Mouse (Mus musculus) MEL (cell line): ENCODE measurements around the gene Tmem114. TPM values are rescaled to one million over a fixed set of nuclear protein-coding genes. Genes with fewer than 3 reads are reported as not detected.

ENCODE experiments used
- DNase-seq: peaks from one replicate; pipeline ENCODE4 v3.0.0; 2011; ENCODE audit warnings: low read depth, low spot score
- H3K27ac ChIP-seq: 2 replicates; pipeline ENCODE4 v1.5.1; 2012; ENCODE audit warnings: low read depth, mild to moderate bottlenecking, control low read depth, low read length, moderate library complexity; ENCODE audit not compliant: control insufficient read depth
- H3K27me3 ChIP-seq, 2 experiments: fragments of 150-350 bp in 1 of 2; sonication (generic) in 1 of 2; 2 replicates each; pipeline ENCODE4 v1.6.1; 2012; ENCODE audit warnings: low read length in 2 of 2, mild to moderate bottlenecking in 2 of 2, improper control_type of control experiment in 1 of 2, moderate library complexity in 1 of 2; ENCODE audit not compliant: insufficient read depth in 2 of 2, control insufficient read depth in 1 of 2
- H3K36me3 ChIP-seq, 2 experiments: 2 replicates each; pipeline ENCODE4 v1.6.1; 2012 to 2014; ENCODE audit warnings: low read length in 2 of 2, improper control_type of control experiment in 1 of 2, inconsistent platforms in 1 of 2, mild to moderate bottlenecking in 1 of 2; ENCODE audit not compliant: insufficient read depth in 2 of 2, control insufficient read depth in 1 of 2
- H3K4me1 ChIP-seq, 2 experiments: fragments of 150-350 bp in 1 of 2; sonication (generic) in 1 of 2; 2 replicates each; pipeline ENCODE4 v1.6.1; 2012; ENCODE audit warnings: low read length in 2 of 2, improper control_type of control experiment in 1 of 2, mild to moderate bottlenecking in 1 of 2; ENCODE audit not compliant: insufficient read depth in 2 of 2, control insufficient read depth in 1 of 2
- H3K4me3 ChIP-seq, 2 experiments: fragments of 150-350 bp in 1 of 2; sonication (generic) in 1 of 2; 2 replicates each; pipeline ENCODE4 v1.5.1; 2012; ENCODE audit warnings: low read depth in 2 of 2, low read length in 2 of 2, mild to moderate bottlenecking in 2 of 2, moderate library complexity in 2 of 2, control low read depth in 1 of 2, improper control_type of control experiment in 1 of 2; ENCODE audit not compliant: control insufficient read depth in 1 of 2, insufficient read depth in 1 of 2
- H3K79me2 ChIP-seq: 2 replicates; pipeline ENCODE4 v1.6.1; 2012; ENCODE audit warnings: mild to moderate bottlenecking, low read length, moderate library complexity; ENCODE audit not compliant: control insufficient read depth, poor library complexity, insufficient read depth
- H3K9ac ChIP-seq: 2 replicates; pipeline ENCODE4 v1.6.1; 2012; ENCODE audit warnings: low read depth, mild to moderate bottlenecking, control low read depth, low read length, moderate library complexity; ENCODE audit not compliant: control insufficient read depth, poor library complexity, severe bottlenecking
- H3K9me3 ChIP-seq: fragments of 150-350 bp; sonication (generic); replicated peaks from 2 replicates; pipeline ENCODE4 v1.6.1; 2012; ENCODE audit warnings: mild to moderate bottlenecking, low read length, improper control_type of control experiment, moderate library complexity; ENCODE audit not compliant: insufficient read depth
- BHLHE40 ChIP-seq: IDR thresholded peaks from 2 replicates; pipeline ENCODE4 v1.6.1; 2012; ENCODE audit warnings: low read depth, mild to moderate bottlenecking, inconsistent platforms, low read length, improper control_type of control experiment, borderline replicate concordance
- CHD2 ChIP-seq: IDR thresholded peaks from 2 replicates; pipeline ENCODE4 v1.6.1; 2011; ENCODE audit warnings: low read length, improper control_type of control experiment
- CTCF ChIP-seq, 3 experiments: IDR thresholded peaks in 2 of 3; conservative IDR thresholded peaks in 1 of 3; 2 replicates each; pipeline ENCODE4 v1.5.1; 2011 to 2012; ENCODE audit warnings: low read length in 3 of 3, low read depth in 2 of 3, mild to moderate bottlenecking in 2 of 3, improper control_type of control experiment in 1 of 3, inconsistent platforms in 1 of 3, mixed read lengths in 1 of 3, moderate library complexity in 1 of 3; ENCODE audit not compliant: control insufficient read depth in 1 of 3, insufficient read depth in 1 of 3, poor library complexity in 1 of 3, severe bottlenecking in 1 of 3
- ELF1 ChIP-seq: IDR thresholded peaks from 2 replicates; pipeline ENCODE4 v1.6.1; 2014; ENCODE audit warnings: low read depth, mild to moderate bottlenecking, inconsistent platforms, low read length, improper control_type of control experiment, moderate library complexity
- EP300 ChIP-seq, 2 experiments: IDR thresholded peaks; 2 replicates each; pipeline ENCODE4 v1.6.1; 2011; ENCODE audit warnings: improper control_type of control experiment in 2 of 2, low read length in 2 of 2, low read depth in 1 of 2, mild to moderate bottlenecking in 1 of 2
- ETS1 ChIP-seq: IDR thresholded peaks from 2 replicates; pipeline ENCODE4 v1.6.1; 2012; ENCODE audit warnings: low read depth, mild to moderate bottlenecking, inconsistent platforms, low read length, improper control_type of control experiment, moderate library complexity
- GABPA ChIP-seq: IDR thresholded peaks from 2 replicates; pipeline ENCODE4 v1.6.1; 2012; ENCODE audit warnings: low read depth, mild to moderate bottlenecking, inconsistent platforms, low read length, improper control_type of control experiment, moderate library complexity
- GATA1 ChIP-seq: IDR thresholded peaks from 2 replicates; pipeline ENCODE4 v1.6.1; 2011; ENCODE audit warnings: low read depth, low read length, improper control_type of control experiment
- HCFC1 ChIP-seq: IDR thresholded peaks from 2 replicates; pipeline ENCODE4 v1.6.1; 2012; ENCODE audit warnings: low read depth, mild to moderate bottlenecking, inconsistent platforms, low read length, improper control_type of control experiment, moderate library complexity
- JUND ChIP-seq: IDR thresholded peaks from 2 replicates; pipeline ENCODE4 v1.6.1; 2011; ENCODE audit warnings: low read depth, mild to moderate bottlenecking, improper control_type of control experiment, low read length
- KAT2A ChIP-seq: conservative IDR thresholded peaks from 2 replicates; pipeline ENCODE4 v1.6.1; 2012; ENCODE audit warnings: low read depth, low read length, improper control_type of control experiment, inconsistent platforms
- MAFK ChIP-seq: IDR thresholded peaks from 2 replicates; pipeline ENCODE4 v1.6.1; 2011; ENCODE audit warnings: low read depth, mild to moderate bottlenecking, low read length, improper control_type of control experiment, borderline replicate concordance
- MAX ChIP-seq: IDR thresholded peaks from 2 replicates; pipeline ENCODE4 v1.6.1; 2011; ENCODE audit warnings: low read length, improper control_type of control experiment
- MAZ ChIP-seq: IDR thresholded peaks from 2 replicates; pipeline ENCODE4 v1.6.1; 2012; ENCODE audit warnings: low read depth, mild to moderate bottlenecking, inconsistent platforms, low read length, improper control_type of control experiment
- MEF2A ChIP-seq: IDR thresholded peaks from 2 replicates; pipeline ENCODE4 v1.6.1; 2014; ENCODE audit warnings: low read depth, mild to moderate bottlenecking, inconsistent platforms, low read length, improper control_type of control experiment; ENCODE audit not compliant: poor library complexity, insufficient replicate concordance, severe bottlenecking; ENCODE audit errors: extremely low read depth
- MXI1 ChIP-seq: IDR thresholded peaks from 2 replicates; pipeline ENCODE4 v1.6.1; 2011; ENCODE audit warnings: mild to moderate bottlenecking, low read depth, low read length, improper control_type of control experiment
- MYB ChIP-seq: IDR thresholded peaks from 2 replicates; pipeline ENCODE4 v1.6.1; 2011; ENCODE audit warnings: mild to moderate bottlenecking, low read depth, low read length, improper control_type of control experiment
- MYC ChIP-seq: IDR thresholded peaks from 2 replicates; pipeline ENCODE4 v1.6.1; 2011; ENCODE audit warnings: low read depth, mild to moderate bottlenecking, low read length, improper control_type of control experiment, moderate library complexity
- NELFE ChIP-seq: IDR thresholded peaks from 2 replicates; pipeline ENCODE4 v1.6.1; 2011; ENCODE audit warnings: low read depth, low read length, improper control_type of control experiment
- NRF1 ChIP-seq: IDR thresholded peaks from 2 replicates; pipeline ENCODE4 v1.6.1; 2014; ENCODE audit warnings: low read depth, mild to moderate bottlenecking, inconsistent platforms, low read length, improper control_type of control experiment, moderate library complexity; ENCODE audit not compliant: poor library complexity, insufficient read depth, severe bottlenecking
- POLR2A ChIP-seq, 2 experiments: IDR thresholded peaks; 2 replicates each; pipeline ENCODE4 v1.6.1; 2011 to 2012; ENCODE audit warnings: low read length in 2 of 2, mild to moderate bottlenecking in 2 of 2, control low read depth in 1 of 2, improper control_type of control experiment in 1 of 2, low read depth in 1 of 2, moderate library complexity in 1 of 2; ENCODE audit not compliant: control insufficient read depth in 1 of 2, insufficient read depth in 1 of 2, poor library complexity in 1 of 2
- POLR2AphosphoS2 ChIP-seq: IDR thresholded peaks from 2 replicates; pipeline ENCODE4 v1.6.1; 2011; ENCODE audit warnings: low read length, improper control_type of control experiment
- SIN3A ChIP-seq: IDR thresholded peaks from 2 replicates; pipeline ENCODE4 v1.6.1; 2012; ENCODE audit warnings: low read length, improper control_type of control experiment, inconsistent platforms
- SMC3 ChIP-seq: IDR thresholded peaks from 2 replicates; pipeline ENCODE4 v1.6.1; 2011; ENCODE audit warnings: low read depth, low read length, improper control_type of control experiment
- TAL1 ChIP-seq: IDR thresholded peaks from 2 replicates; pipeline ENCODE4 v1.6.1; 2012; ENCODE audit warnings: mild to moderate bottlenecking, inconsistent platforms, low read length, moderate library complexity, mixed read lengths
- TBP ChIP-seq: IDR thresholded peaks from 2 replicates; pipeline ENCODE4 v1.8.0; 2011; ENCODE audit warnings: low read depth, low read length, improper control_type of control experiment
- UBTF ChIP-seq: IDR thresholded peaks from 2 replicates; pipeline ENCODE4 v1.6.1; 2012; ENCODE audit warnings: low read depth, mild to moderate bottlenecking, inconsistent platforms, low read length, improper control_type of control experiment, moderate library complexity, borderline replicate concordance; ENCODE audit not compliant: insufficient read depth
- ZC3H11A ChIP-seq: IDR thresholded peaks from 2 replicates; pipeline ENCODE4 v1.6.1; 2012; ENCODE audit warnings: low read depth, mild to moderate bottlenecking, inconsistent platforms, low read length, improper control_type of control experiment
- ZKSCAN1 ChIP-seq: IDR thresholded peaks from 2 replicates; pipeline ENCODE4 v1.6.1; 2012; ENCODE audit warnings: low read depth, mild to moderate bottlenecking, inconsistent platforms, low read length, improper control_type of control experiment, moderate library complexity
- ZMIZ1 ChIP-seq: IDR thresholded peaks from 2 replicates; pipeline ENCODE4 v1.6.1; 2012; ENCODE audit warnings: low read depth, mild to moderate bottlenecking, inconsistent platforms, low read length, improper control_type of control experiment, moderate library complexity
- ZNF384 ChIP-seq: IDR thresholded peaks from 2 replicates; pipeline ENCODE4 v1.6.1; 2012; ENCODE audit warnings: low read depth, mild to moderate bottlenecking, inconsistent platforms, low read length, improper control_type of control experiment
- polyA plus RNA-seq, 2 experiments: library from polyadenylated mRNA; stranded (reverse) in 1 of 2; unstranded in 1 of 2; fragments of >175 nt in 1 of 2; fragments of >200 nt in 1 of 2; gene quantifications; 2 replicates each; pipeline versions ENCODE4 v1.2.1 to v1.2.4; 2012; ENCODE audit warnings: low replicate concordance in 2 of 2, low read depth in 1 of 2; ENCODE audit not compliant: insufficient read length in 2 of 2, insufficient read depth in 1 of 2, missing spikeins in 1 of 2
- total RNA-seq: library from RNA; depleted of rRNA; stranded (reverse); fragments of 300-350 nt; gene quantifications from 2 replicates; pipeline ENCODE4 v1.2.3, GENCODE M21; 2012

Gene Tmem114
- total and polyA plus RNA-seq, 3 experiments, result not detected

GRCm38 (mm10) chr16:8413441-8413840 lies 11.5 kb downstream of the Tmem114 start:
- Histone ChIP-seq H3K27ac (no peak overlapping the region), H3K9me3 (no peaks in the 10 kb centered on the region), H3K27me3 (no peaks in the 10 kb centered on the region; a peak in 1 of 4 replicates), H3K4me1 (peaks cover 0 to 2% of the 10 kb centered on the region in 2 experiments; a peak in 1 of 4 replicates), H3K79me2 (no peaks in the 10 kb centered on the region), H3K36me3 (no peaks in the 10 kb centered on the region), H3K9ac (no peak overlapping the region), H3K4me3 (no peak overlapping the region)
- DNase-seq, result no peak
- TF ChIP-seq KAT2A (no peak), GABPA (no peak), BHLHE40 (no peak), GATA1 (no peak), POLR2A (IDR thresholded peaks at IDR 0.05; ENCODE audit: control insufficient read depth in 1 of 2, insufficient read depth in 1 of 2, low read depth in 1 of 2, low read length in 2 of 2, poor library complexity in 1 of 2) (no peak), JUND (no peak), CHD2 (no peak), ZKSCAN1 (no peak), SMC3 (no peak), MAX (no peak), TBP (no peak), MEF2A (no peak), ELF1 (no peak)

GRCm38 (mm10) chr16:8412213-8412612 lies 12.7 kb downstream of the Tmem114 start:
- Histone ChIP-seq H3K9ac (no peak overlapping the region), H3K9me3 (no peaks in the 10 kb centered on the region), H3K4me3 (no peak overlapping the region), H3K4me1 (peaks cover 0 to 2% of the 10 kb centered on the region in 2 experiments; a peak in 1 of 4 replicates), H3K27me3 (no peaks in the 10 kb centered on the region; a peak in 1 of 4 replicates), H3K27ac (no peak overlapping the region), H3K36me3 (no peaks in the 10 kb centered on the region), H3K79me2 (no peaks in the 10 kb centered on the region)
- peak; percentile 86 for DNase-seq
- TF ChIP-seq NELFE (no peak), NRF1 (no peak), ZMIZ1 (no peak), SIN3A (peak; percentile 57; the same call in 1 of the 2 replicates), SMC3 (peak; percentile 89), TAL1 (no peak), GATA1 (0 out of 2 replicates have a peak, but pooled peaks have one; percentile 24), BHLHE40 (no peak), GABPA (no peak), UBTF (no peak), HCFC1 (no peak), JUND (no peak), CTCF (IDR thresholded peaks at IDR 0.05 in 2 of 3, conservative IDR thresholded peaks at IDR 0.05 in 1 of 3; ENCODE audit: control insufficient read depth in 1 of 3, insufficient read depth in 1 of 3, low read depth in 2 of 3, low read length in 3 of 3, poor library complexity in 1 of 3, severe bottlenecking in 1 of 3) (peak; percentile 42 to 97 (median 92)), ETS1 (no peak), TBP (0 out of 2 replicates have a peak, but pooled peaks have one; percentile 22), KAT2A (no peak), MAZ (no peak), ELF1 (no peak), MAFK (no peak), ZNF384 (no peak), MXI1 (no peak), ZC3H11A (peak; percentile 84), MYC (peak; percentile 61; the same call in 1 of the 2 replicates), POLR2AphosphoS2 (no peak), MYB (no peak), ZKSCAN1 (no peak), CHD2 (no peak), EP300 (IDR thresholded peaks at IDR 0.05; ENCODE audit: low read depth in 1 of 2, low read length in 2 of 2) (no peak)
